Mouse (Mus musculus) spleen, postnatal 14 days (tissue): Measurements from ENCODE around the gene Gm10972.
A peak's percentile ranks its signal among the peaks of the same experiment; 100 is the strongest.
"Not testable (repeated sequence)": the region's sequence is repeated elsewhere in the genome, so short reads cannot be mapped to it uniquely, and the experiment has no call there.

ENCODE experiments used
- DNase-seq, 2 experiments: peaks; one replicate each; pipeline ENCODE4 v3.0.0; 2021 to 2022; ENCODE audit warnings: low spot score in 2 of 2

The Gm10972 gene

DNA sequence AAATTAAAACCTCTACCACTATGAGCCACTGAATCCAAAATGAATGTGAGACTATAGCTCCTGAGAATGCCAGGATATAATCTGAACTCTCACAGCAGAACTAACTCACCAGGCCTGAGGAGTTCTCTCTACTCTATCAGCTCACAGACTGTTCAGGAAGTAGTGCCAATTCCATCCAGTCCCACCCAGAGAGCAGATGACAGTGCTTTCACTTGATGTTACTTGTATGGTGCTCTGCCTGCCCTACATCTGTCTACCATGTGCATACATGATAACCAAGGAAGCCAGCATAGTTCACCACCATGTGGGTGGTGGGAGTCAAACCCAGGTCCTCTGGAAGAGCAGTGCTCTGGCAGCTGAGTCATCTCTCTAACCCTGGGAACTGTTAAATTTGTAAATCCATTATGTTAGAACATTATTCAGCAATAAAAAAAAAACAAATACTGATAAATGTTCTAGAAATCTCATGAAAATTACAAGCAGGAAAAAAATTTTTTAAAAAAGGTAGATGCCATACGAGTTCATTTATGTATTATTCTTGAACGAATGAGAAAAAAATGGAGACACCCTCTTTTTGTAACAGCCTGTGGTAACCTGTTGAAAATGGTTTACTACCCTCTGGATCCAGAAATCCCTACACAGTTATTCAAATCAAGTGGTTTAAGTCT is at the start of gene Gm10972:
Gm10972 (plus strand) TSS at position 618 of the 668 bp plus-strand sequence.
- not testable (repeated sequence) for DNase-seq

DNA sequence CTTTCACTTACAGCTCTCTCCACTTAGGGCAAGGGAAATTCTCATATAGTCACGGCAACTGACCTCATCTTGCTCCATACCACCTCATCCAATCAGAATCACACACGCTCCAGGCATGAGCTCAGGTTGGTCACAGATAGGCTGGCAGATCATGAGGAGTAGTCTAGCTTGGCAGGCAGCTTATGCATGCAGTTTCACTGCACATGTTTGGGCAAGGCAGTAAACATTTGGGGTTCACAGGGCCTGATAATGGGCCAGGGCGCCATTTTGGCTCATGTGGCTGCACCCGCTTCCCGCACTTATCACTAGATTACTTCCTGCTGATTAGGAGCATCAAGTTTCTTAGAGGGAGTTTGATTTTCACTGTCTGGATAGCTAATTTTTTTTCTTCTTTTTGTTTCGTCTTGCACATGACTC is 47.0 kb upstream of the Gm10972 start:
- no peak for DNase-seq

DNA sequence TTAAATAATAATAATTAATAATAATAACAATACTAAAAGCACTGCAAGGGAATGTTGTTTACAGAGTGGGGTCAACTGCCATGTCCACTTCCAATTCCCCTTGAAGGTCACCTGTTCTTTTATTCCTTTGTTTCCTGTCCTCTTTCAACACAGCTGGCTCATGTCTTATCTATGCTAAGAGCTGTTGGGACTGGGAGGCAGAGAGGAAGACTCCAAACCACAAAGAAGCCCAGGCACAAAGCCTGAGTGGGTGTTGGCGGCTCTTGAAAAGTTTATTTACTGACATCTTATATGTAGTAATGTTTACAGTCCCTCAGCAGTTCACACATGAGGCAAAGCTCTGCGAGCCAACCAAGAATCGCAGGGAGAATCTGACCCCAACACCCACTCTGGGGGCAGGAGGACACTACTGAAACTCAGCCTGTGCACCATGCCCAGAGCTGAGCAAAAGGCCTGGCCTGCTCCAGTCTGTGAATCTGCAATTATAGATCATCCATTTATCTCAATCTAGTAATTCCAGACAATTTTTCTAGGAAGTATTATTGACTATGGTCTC is 45.6 kb upstream of the Gm10972 start:
- DNase-seq = no peak

DNA sequence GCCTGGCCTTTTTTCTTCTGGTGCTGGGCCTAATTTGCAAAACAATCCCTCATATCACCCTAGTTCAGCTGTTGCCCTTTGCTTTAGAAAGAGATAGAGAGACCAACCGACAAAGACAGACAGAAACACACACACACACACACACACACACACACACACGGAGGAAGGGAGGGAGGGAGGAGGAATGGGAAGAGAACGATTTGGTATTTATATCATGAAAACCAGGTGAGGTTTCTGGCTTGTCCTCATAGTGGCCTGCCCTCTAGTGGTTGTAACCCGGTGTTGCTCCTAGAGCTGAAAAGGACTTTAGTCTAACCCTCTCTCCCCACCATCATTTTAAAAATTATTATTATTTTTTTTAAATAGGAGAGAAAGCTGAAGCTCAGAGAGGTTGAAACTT is 41.0 kb upstream of the Gm10972 start:
- DNase-seq = peak in 1 of 2 experiments; percentile 43

DNA sequence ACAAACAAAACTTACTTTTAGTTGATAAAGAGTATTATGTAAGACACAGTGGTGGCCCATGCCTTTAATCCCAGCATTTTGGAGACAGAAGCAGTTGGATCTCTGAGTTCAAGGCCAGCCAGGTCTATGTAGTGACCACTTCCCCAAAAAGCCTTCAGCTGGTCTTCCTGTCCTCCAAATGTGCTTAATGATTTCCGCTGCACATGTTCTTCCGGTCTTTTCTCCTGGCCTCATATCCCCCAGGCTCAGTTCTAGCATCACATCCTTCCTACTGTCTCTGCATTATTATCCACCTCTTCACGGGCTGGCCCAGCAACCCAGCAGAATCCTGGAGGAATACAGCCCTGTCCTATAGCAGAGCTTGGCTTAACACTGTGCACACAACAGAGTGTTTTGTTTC is 33.3 kb upstream of the Gm10972 start:
- DNase-seq = no peak

DNA sequence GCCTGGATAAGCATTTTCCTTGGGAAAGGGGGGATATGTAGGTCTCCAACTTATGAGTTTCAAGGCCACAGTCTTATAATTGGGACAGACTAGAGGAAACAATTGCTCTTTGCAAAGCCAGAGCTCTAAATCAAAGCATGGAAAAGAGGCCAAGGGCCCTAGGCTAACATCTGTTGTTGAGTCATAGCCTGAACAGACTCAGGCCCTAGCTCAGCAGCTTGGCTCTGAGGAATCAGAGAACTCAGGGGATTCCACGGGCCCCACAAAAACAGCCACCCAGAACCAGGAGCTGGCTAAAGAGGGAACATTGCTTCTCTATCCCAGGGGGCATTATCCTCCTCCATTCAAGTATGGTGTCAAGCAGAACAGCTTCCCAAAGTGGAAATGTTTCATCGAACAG is 32.3 kb upstream of the Gm10972 start:
- no peak for DNase-seq

DNA sequence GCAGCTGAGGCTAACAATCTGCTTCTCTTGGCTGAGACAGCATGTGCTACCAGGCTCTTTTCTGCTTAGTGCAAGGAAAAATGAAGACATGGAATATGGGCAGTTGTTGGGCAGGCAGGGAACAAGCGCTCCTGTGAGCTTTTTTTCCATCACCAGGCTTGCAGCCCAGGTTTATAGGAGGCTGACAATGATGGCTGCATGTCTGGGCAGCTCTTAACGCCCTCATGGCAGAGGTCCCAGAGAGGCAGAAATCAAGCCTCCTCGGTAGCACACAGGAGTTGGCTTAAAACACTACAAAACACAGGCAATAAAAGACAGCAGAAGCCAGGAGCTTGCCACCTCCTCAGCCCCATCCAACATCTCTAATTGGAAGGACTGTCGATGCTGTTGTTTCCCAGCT is 31.6 kb upstream of the Gm10972 start:
- no peak for DNase-seq

DNA sequence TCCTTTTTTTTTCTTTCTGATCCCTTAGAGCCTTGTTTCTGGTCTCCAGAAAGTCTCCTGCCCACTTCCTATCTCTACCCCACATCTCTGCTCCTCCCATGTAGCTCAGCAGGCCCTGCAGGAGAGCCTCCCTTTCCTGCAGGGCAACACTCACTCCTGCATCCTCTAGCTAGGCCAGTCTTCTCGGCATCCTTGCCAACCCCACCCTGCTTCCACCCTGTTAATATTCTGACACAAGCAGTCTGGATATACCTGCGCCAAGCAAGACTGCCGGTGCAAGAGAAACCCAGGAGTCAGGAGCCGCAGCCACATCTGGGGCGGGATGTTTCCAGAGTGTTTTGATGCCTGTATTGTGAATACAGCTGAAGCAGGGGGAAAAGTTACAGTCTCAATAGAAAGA is 31.1 kb upstream of the Gm10972 start:
- DNase-seq = no peak

DNA sequence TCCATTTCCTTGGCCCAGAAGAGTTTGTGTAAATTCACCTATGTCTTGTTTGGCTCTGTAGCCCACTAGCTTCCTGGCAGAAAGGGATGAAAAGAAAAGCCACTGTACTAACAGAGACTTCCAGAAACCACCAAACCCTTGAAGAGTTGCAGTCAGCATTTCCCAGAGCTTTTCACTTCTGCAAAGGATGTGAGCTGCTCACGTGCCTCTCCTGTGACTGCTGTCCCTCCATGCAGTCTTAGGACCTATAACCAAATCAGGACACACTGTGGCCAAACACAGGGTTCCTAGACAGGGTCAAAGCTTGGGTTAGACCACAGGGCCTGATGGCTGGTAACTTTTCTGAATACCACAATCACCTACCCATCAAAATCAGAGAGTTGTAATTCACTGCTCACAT is 30.6 kb upstream of the Gm10972 start:
- no peak for DNase-seq

DNA sequence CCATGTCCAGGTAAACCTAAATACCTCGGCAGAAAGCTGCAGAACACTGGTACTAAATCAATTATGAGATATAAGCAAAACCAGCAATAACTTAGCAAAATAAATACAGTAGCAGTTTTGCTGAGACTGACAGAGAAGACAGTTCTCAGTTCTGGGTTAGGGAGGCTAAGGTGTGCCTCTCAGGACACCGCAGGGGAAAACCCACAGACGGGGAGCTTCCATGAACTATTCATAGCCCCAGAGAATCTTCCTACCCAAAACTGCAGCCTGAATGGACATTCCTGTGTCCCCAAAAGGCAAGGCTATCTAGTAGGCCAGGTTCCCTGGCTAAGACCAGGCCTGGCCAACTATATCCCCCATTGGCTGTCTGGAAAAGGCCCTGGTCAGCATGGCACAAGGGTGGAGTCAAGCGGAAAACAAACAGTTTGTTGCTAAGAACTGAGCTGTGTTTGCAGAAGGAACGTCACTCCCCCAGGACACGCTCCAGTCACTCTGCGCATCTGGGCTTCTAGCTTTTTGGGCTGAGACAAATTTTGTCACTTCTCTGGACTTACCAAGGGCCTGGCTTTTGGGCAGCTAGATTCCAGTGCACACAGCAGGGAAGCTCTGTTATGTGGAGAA is 29.5 kb upstream of the Gm10972 start:
- DNase-seq = no peak

DNA sequence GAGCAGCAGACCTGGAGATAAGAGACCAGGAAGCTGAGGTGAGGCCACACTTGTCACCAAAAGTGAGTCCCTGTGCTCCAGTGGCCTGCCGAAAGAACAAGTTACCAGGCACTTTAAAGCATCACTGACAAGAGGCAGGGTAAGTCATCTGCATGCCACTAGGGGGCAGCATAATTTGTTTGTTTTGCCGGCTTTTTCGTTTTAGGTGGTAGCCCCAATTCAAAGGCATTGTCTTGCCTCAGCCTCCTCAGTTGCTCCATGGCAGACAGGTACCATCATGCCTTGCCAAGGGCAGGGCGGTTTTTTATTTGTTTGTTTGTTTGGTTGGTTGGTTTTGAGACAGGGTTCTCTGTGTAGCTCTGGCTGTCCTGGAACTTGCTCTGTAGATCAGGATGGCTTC is 26.2 kb upstream of the Gm10972 start:
- DNase-seq = peak in 1 of 2 experiments; percentile 43

DNA sequence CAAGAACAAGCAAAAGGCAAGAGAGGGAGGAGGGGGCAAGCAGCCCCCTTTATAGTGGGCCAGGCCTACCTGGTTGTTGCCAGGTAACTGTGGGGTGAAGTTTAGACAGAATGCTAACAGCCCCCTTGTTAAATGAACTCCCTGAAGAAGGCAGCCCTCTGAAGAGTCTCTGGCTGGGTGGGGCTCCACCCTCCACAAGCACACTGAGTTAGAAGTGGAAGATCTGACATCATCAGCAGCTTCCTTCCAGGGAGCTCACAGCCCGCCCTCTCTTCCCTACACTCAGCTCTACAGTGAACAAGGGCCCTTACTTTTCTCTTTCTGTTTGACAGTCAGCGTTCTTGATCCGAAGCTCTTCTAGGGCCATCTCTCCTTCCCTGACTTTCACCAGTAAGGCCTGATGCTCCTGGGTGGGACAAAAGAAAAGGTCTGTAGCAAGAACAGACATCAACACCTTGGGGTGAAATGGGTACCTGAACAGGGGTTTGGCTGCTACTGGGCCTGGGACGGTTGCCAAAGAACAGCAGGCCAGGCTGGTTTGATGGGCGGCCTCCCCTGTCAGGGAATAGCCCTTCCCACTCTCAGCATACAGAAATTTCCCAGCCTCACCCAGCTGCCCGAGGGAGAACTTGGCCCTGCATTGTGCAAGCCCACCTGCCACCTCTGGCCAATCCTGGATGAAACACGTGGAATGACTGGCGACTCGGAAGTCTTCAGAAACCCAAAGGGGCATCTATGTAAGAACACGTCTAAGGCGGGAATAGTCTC is 21.0 kb upstream of the Gm10972 start:
- no peak for DNase-seq

DNA sequence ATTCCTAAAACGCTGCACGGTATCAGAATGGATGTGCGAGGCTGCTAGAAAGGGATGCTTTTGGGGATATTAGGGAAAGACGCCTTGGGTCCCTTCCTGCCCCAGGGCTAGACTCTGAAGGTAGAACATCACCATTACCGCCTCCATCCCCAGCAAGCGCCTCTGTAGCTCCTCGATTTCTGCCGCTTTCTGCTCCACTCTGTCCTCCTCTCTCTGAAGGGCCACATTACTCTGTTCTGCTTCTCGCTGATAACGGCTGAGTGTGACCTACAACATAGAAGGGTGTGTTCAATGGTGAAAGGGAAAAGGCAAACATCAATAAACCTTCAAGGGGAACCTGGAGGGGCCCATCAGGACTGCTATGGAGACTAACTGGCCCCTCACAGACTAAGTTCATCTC is 20.4 kb upstream of the Gm10972 start:
- no peak for DNase-seq

DNA sequence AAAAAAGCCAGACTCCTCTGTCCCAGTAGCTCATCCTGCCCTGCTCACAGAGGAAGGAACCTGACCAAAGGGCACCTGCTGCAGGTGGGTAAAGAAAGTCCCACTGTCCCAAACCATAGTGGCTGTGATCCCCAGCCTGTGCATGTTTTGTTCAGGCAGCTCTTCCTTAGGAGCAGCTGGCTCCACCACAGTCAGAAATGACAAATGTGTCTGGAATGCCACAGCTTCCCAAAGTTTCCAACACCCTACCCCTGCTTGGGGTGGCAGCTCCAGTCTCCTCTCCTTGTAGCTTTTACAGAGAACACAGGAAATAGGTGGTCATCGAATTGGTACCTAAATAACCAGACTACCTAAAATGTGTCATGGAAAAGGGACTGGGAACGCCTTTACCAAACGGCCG is 18.6 kb upstream of the Gm10972 start:
- no peak for DNase-seq

DNA sequence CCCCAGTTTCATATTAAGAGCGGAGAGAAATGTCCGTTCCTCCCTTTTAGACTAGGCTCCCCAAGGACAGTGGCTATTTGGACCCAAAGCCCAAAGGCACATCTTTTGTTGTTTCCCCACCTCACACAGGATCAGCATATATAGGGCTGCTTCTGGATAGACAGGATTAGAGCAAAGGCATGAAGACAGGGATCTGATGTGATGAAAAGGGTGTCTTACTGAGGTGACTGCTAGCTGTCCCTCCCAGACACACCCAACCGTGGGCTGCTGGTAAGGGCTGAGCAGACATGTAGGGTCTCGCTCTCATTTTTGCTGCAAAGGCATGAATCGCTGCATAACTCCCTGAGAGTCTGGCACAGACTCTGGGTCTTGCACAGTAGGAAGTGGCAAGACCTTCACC is 14.2 kb upstream of the Gm10972 start:
- DNase-seq = no peak

DNA sequence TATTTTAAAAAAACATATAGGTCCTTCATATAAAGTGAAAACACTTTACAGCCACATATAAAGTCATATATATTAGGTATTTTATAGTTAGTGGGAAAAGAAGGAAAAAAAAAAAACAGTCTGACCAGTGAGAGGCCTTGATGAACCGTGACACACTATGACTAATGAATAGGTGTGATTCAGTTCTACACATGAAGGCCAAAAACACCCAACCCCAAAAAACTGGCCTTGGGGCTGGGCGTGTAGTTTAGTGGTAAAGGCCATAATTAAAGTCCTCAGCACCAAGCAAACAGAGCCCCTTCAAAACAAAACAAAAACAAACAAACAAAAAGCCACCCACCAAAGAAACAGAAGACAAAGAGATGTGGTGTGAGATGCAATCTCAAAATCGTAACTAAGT is 13.0 kb upstream of the Gm10972 start:
- no peak for DNase-seq

DNA sequence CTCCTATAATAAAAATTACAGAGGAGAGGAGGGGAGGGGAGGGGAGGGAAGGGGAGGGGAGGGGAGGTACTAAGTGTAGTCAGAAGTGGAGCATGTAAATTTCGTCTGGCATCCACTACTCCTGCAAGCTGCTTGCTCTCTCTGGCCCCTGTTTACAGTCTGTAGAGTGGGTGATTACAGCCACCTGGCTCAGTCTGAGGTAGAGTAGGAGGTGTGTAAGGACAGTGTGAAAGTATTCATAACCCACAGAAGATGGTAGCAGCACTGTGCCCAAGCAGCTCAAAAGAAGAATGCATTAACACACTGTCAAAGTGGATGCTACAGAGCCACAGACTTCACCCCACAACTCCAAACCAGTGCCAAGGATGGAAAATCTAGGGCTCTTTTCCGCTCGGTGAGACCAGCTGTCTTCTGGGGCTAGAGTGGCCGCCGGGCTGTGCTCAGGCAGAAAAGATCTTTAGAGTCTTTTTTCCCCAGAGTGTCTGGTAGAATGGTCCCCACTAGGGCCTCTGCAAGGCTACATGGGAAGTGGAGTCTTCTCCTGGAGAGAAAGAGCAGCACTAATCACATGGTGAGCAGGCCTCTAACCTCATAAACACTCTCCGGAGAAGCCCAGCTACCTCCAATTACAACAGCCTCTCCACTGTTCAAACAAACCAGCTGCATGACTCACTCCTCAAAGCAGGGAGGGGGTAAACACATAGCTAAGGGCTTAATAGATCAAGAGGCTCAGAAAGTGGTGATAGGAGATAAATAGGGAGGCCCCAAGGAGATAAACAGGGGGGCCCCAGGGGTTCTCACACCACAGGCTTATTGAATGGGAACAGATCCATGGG is 6.1 kb downstream of the Gm10972 start:
- DNase-seq = no peak

DNA sequence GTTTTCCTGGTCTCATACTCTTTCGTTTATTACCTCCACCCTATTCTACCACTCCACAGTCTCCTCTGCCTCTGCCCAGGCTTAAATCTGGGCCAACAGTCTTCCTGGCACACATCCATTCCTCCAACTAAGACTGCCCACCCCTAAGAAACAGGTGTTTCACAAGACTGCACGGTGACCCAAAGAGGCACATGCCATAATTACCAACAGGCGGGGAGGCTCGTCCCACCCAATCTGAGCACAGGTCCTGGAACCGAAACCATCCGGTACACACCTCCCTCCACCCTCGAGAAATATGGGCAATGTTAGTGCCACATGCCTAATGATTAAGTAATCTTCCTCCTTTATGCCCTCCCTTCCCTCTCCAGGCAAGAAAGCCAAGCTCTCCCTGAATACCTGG is 7.5 kb downstream of the Gm10972 start:
- DNase-seq = no peak

DNA sequence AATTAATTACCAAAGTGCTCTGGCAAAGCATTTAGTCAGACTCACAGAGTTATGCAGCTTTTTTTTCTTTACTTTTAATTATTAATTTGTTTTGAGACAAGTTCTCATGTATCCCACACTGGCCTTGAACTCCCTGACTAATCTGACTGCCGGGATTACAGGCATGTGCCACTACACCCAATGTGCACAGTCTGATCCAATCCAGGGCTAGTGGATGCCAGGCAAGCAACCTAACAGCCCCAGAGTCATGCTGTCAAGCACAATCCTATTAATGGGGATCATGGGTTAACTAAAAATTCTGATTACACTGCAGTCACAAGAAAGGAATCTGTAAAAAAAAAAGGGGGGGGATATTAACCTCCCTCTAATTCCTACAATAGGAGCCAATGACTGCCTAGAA is 11.1 kb downstream of the Gm10972 start:
- not testable (repeated sequence) for DNase-seq

DNA sequence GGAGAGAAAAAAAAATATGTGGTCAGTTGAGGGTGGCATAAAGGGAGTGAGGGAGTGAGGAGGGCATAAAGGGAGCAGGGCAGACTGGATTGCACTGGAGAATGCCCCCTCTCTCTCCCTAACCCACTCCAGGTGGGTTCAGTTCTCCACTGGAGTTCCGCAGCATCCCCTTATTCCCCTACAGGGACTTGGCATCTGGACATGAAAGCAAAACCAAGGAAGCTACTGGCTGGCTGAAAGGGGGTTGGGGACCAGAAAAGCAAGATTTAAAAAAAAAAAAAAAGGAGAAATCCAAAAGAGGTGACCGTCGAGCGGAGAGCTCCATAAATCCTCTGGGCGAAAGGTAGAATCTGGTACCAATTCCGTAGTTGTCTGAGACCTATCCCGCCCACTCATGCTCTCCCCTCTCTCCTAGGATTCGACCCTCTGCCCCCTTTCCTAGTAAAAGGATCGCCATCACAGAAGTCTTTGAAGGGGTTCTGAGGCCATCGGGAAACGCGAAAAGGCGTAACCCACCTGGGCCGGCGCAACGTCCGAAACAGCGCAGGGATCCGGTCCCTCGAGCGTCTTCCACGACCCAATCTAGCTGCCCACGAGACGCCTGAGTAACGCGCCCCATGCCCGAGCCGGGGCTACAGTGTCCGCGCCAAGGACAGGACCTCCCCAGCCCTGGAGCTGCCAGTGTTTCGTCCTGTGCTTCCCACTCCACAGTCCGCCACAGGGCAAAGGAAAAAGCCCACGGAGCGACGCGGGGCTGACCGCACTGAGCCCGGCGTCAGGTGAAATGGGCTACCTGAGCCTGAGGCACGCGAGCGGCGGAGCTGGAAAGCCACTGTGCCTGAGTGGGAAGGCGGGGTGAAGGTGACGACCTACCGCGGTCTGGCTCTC is 15.2 kb downstream of the Gm10972 start:
- not testable (repeated sequence) for DNase-seq

DNA sequence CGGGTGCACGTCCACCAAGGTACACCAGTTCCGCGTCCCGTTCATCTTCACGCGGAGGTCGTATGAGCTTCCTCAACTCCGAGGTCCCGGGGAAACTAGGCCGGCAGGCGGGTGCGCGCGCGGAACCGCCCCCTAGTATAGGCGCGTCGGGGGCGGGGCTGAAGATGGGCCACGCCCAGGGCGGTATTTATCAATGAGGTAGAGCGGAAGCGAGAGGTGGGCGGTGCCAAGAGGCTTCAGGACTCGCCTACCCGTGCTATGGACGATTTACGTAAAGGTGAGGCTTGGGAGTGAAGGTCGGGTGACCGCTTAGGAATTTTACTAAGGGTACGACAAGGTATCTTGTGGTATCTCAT is 15.8 kb downstream of the Gm10972 start, which contains the start of gene Tuft1:
Tuft1 (minus strand) TSS at position 133 of the 356 bp plus-strand sequence.
- peak; percentile 74 to 75 for DNase-seq
